Mouse (Mus musculus): ENCODE results near the gene Etfb.

The Etfb gene

DNA sequence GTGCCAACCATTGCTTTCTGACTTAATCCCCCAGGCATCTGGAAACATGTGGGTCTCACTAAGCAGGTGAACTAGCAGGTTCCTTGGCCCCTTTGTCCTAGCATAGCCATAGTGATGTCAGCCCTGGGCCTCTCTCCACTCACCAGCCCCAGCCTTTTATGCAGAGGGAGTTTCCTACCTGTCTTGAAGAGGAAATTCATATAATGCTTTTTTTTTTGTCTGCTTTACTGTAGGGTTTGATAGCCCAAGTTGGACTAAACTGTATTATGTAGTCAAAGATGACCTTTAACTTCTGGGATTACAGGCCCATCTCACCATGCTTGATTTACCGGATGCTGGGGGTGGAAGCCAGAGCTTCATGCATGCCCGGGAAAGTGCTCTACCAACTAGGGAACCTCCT is 5.9 kb downstream of the Etfb start:
- no peak for DNase-seq (ENCODE audit: low spot score)

DNA sequence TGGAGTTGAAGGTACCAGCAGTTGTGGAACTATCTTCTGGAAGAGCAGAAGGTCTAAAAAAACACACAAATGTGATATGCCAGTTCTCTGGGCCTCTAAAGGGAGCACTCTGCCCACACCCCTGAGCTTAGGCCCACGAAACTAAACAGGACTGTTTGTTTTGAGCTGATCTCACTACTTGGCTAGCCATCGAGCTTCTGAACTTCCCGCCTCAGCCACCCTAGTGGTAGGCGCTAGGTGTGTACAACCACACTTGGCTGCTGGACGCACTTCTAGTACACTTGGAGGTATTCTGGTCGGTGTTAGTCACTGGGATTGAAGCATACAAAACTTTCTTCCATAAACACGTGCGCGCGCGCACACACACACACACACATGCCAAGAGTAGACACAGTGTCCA is 7.8 kb downstream of the Etfb start:
- no peak for DNase-seq (ENCODE audit: low spot score)

DNA sequence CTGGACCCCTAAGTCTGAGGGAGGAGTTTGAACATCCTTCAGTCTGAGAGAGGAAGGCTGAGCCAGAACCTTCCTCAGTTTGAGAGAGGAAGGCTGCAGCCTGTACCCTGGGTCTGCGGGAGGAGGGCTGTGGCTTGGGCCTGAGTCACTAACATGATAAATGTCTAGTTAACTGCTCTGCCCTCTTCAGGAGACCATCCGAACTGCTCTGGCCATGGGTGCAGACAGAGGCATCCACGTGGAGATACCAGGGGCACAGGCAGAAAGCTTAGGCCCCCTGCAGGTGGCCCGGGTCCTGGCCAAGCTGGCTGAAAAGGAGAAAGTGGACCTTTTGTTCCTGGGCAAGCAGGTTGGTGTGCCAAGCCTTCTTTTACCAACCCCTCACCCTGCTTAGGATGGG is 8.7 kb downstream of the Etfb start:
- no peak for DNase-seq (ENCODE audit: low spot score)

DNA sequence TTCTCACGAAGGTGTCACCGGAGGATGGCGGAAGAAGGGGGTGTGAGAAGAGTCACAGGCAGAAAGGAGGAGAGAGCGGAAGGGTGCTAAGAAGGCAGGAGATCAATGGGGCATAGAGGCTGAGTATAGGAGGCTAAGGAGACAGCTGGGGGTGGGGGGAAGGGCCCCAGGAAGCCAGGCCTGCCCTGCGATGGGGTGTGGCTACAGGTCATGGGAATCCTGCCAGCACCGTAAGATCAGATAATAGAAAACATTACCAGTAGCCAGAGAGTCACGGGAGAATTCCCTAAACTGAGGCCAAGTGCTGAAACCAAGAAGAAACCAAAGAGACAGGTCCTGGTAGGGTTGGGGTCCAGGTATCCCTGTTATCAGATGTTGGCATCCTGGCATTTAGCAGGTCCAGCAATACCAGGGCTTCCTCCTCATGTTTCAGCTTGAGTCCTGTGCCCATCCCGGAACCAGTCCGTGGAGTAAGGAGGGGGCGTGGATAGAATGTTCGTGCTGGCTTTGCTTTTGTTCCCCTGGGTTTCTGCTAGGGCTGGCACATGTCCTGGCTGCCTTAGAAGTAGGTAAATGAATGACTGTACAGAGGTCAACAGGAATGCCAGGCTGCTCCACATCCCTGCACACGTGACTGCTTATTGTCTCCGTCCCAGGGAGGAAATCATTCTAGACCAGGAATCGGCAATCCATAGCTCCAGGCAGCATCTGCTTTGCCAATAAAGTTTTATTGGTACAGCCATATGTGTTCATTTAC is 9.9 kb downstream of the Etfb start:
- no peak for DNase-seq (ENCODE audit: low spot score)

DNA sequence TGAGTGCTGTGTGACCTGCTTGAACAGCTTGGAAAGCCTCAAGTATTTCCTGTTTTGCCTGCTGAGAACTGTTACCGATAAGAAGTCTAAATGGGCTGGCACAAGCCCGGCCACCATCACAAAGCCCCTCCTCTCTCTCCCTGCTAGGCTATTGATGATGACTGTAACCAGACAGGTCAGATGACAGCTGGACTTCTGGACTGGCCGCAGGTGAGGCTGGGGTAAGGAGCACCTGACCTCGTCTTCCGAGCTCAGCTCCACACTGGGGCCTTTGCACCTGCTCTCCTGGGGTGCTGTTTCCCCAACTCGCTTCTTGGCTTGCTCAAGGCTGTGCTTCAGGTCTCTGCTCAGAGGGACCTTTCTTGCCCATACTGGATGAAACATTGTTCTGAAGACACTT is 10.5 kb downstream of the Etfb start:
- no peak for DNase-seq (ENCODE audit: low spot score)

DNA sequence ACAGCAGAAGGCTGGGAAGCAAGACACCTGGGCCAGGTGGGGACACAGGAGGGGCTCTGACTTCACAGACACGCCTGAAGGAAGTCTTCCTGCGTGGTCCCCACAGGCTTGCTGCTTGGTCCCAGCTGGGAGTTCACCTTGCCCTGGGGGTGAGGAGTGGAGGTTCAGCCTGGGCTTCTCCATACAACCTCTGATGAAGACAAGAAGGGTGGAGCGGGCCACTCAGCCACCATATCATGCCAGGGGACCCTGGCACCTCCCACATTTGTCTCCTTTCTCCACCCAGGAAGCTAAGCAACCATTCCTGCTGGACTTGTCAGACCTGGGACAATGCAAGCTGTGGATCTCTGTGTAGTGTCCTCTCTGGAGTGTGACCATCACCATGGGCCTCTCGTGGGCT is 19.0 kb downstream of the Etfb start, which contains the start of gene Vsig10l:
TSS of gene Vsig10l (plus strand) at position 301 of the 400 bp plus-strand sequence.
- no peak for DNase-seq (ENCODE audit: low spot score)

DNA sequence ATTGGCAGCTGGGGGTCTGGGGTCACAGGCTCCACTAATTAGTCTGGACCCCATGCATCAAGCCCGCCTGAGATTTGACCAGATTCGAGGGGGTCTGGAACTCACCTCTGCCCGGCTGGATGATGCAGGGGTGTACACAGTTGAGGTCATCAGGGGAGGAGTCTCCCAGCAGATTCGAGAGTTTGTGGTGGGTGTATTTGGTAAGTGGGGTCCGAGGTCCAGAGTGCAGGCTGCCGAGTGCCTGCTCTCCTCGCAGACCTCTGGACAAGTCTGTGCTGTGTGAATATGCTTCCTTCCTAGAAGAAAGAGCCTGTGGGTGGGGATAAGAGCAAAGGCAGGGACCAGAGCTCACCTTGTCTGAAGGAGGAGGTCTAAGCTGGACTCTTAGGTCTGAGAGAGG is 20.1 kb downstream of the Etfb start:
- no peak for DNase-seq (ENCODE audit: low spot score)

DNA sequence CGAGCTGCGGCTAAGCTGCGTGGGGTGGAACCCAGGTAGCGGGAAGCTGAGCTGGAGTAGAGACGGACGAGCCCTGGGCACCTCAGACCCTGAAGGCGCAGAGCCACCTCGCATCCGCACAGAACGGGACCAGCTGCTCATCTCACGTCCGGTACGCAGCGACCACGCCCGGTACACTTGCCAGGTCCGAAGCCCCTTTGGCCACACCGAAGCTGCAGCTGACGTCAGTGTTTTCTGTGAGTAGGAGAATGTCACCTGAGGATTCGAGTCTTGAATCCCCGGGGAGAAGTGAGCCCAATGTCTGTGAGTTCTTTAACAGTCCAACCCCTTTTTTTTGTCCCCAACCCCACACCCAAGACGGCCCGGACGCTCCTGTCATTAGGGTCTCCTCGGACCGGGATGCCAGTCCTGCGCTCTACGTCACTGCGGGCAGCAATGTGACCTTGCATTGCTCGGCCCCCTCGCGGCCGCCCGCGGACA is 21.0 kb downstream of the Etfb start:
- no peak for DNase-seq (ENCODE audit: low spot score)

DNA sequence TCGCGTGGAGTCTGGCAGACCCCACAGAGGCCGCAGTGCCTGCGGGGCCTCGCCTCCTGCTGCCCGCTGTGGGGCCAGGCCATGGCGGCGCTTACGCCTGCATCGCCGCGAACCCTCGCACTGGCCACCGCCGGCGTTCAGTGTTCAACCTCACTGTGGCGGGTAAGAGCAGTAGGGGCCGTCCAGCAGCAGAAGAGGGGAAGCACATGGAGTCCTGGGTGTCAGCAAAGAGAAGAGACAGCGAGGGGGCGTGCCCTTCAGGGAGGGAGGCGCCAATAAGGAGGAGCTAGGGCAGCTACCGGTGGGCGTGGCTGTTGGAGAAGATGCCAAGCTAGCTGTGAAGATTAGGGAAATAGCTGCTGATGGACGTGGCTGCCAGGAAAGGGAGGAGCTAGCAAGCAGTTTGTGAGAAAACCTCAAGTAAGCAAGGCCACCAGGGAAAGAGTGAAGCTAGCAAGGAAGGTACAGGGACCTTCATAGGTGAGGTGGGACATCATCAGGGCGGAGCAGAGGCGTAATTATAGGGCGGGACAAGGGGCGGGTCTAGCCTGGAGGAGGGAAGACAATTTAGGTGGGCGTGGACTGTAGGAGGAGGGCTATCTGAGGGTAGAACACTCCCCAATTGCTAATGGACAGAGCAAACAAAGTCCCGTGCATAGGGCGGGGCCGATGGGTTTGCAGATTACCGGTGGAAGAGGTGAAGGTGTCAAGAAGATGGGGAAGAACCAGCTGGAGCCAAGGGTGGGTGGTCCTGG is 21.6 kb downstream of the Etfb start:
- DNase-seq (ENCODE audit: low spot score), result peak; percentile 62

DNA sequence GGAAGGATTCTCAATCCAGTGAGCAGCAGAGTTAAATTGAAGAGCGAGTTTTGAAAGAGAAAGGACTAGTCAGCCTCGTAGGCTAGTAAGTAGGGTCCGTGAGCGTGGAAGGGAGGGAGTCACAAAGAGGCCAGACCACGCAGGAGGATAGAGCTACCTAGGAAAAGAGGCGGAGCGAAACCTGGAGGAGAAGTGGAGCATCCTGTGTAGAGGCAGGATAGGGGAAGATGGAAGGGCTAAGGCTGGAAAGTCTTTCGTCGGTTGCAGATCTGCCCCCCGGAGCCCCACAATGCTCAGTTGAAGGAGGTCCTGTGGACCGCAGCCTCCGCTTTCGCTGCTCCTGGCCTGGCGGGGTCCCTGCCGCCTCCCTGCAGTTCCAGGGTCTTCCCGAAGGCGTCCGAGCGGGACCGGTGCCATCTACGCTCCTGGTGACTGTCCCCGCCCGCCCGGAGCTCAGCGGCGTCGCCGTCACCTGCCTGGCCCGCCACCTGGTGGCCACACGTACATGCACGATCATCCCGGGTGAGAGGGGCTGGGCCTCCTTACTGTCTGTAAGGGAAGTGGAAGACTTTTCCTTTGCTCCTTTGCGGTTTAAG is 22.3 kb downstream of the Etfb start:
- DNase-seq (ENCODE audit: low spot score), result peak; percentile 56

DNA sequence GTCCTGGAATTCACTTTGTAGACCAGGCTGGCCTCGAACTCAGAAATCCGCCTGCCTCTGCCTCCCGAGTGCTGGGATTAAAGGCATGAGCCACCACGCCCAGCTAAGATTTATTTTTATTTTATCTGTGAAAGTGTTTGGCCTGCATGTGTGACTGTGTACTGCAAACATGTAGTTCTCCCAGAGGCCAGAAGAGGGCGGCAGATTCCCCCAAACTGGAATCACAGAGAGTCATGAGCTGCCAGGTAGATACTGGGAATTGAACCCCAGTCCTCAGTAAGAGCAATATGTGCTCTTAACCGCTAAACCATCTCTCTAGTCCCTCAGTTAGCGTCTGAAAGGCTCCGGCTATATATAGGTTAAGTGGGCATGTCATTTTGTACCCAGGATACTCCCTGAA is 26.5 kb downstream of the Etfb start:
- DNase-seq (ENCODE audit: low spot score), result no peak

DNA sequence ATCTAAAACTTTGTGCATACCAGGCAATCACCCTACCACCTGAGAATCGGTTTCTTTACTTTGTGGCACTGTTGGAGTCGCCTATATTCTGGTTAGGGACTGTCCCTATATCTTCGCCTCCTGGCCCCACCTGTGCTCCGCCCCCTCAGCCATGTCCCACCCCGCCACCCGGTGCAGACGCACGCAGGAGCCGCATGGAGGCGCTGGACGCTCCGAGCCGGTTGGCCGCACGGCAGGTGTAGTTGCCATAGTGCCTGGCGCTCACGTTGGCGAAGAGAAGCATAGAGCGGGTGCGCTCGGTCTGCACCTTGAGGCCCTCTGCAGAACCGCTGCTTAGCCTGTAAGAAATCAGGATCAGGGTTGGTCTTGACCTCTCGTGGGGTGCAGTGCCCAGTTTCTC is 31.8 kb downstream of the Etfb start:
- DNase-seq (ENCODE audit: low spot score), result no peak

DNA sequence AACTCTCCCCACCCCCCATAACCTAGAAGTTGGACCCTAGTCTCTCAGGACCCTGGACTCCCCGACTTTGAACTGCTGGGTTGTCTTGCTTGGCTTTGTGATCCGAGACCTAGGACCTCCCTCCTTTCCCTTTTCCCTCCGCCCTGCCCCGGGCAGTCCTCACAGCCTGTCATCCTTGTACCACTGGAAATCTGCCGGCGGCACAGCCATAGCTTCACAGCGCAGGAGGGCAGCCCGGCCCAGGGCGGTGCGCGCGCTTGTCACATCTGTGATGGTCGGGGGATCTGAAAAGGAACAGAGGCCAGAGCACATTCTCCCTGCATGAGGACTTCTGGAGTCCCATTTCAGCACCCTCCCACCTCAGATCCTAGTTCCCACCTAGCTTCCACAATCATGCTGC is 32.5 kb downstream of the Etfb start:
- no peak for DNase-seq (ENCODE audit: low spot score)

DNA sequence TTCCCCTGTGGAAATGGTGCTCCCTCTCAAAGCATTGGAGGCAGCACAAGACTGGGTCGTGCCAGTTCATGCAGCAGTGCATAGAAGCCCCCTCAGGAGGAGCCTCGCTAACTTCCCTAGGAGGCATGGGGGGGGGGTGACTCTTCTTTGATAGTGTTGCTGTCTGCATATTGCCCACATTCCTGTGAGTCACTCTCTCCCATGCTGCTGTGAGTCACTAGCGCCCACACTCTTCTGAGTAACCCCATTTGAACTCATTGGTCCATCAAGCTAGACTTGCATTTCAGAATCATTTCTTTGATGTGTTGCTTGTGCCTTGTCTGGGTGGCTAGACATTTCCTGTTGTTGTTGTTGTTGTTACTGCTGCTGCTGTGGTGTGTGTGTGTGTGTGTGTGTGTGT is 37.3 kb downstream of the Etfb start:
- DNase-seq (ENCODE audit: low spot score), result no peak

DNA sequence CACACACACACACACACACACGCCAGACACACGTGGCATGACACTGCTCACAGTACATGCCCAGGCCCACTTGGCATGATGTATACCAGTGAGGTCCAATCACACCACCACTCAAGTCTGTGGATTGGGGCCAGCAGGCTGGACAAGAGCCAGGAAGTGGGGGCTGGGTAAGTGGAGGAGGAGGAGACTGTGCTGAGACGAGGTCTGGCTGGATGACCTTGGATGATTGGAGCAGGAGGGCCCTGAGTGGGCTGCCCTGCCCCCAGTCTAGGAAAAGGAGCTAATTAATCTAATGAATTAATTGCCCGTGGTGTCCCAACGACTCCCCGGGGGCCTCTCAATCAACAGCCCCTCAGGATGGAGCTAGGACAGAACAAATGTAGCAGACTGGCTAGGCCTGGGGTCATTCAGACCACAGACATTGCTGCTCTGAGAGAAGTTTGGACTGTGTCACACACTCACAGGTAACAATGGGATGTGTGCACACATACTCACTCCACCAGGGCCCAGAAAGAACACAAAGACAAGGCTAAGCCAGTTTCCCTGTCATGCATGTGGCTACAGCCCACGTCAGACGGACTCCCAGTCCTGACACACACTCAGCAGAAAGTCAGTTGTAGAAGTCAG is 38.3 kb downstream of the Etfb start:
- no peak for DNase-seq (ENCODE audit: low spot score)

DNA sequence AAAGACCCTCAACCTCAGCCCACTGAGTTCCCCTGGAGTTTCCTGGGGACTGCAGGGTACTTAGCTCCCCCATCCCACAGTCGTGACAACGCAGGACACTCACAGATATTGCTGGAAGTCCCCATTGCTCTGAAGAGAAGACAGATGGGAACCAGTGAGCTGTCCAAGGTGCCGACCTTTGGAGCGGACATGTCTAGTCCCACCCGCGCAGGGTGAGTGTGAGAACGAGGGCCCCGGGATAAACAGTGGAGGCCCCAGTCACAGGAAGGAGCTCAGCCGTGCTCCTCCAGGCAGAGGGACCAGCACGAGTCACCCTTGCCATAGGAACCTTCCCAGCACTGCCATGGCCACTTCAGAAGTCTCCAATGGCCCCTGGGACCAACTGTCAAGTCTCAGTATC is 39.4 kb downstream of the Etfb start:
- no peak for DNase-seq (ENCODE audit: low spot score)

DNA sequence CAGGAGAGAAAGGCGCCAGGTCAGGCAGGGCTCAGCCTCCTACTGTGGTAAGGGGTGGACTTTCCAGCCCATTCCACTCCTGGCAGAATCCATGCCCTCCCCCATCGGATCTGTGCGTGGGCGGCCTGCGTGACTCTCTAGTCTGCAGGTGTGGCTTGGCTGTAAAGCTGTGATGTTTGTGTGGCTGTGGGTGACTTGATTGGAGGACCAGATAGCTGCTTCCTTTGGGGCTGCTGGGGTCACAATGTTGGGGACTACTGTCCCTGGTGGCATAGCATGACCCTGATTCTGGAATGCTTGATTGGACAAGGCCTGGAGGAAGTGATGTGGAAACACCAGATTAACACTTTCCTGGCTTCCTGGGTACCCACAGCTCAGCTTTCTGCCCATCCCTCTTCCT is 44.8 kb downstream of the Etfb start:
- DNase-seq (ENCODE audit: low spot score), result no peak

DNA sequence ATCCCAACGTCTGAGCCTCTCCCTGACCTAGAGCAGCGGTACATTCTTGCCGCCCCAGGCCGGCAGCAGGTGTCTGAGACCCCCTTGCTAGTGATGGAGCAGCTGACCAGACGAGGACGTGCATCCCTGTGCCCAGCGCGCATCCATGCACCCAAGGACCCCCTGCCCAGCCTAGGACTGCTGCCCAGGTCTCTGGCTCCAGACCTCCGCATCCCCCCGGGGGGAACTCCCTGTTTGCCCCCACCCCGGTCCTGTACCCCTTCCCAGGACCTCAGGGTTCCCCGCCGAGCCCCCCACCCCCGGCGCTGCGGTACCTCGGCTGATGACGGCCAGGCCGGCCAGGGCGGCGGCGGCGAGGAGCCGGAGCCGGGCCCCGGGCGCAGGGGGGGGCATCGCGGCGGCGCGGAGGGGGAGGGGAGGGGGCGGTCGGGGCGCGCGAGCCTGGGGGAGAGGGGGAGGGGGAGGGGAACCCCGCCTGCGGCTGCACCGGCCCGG is 45.8 kb downstream of the Etfb start, which contains the start of gene Iglon5:
TSS of gene Iglon5 (minus strand) at position 445 of the 495 bp plus-strand sequence.
- no peak for DNase-seq (ENCODE audit: low spot score)

DNA sequence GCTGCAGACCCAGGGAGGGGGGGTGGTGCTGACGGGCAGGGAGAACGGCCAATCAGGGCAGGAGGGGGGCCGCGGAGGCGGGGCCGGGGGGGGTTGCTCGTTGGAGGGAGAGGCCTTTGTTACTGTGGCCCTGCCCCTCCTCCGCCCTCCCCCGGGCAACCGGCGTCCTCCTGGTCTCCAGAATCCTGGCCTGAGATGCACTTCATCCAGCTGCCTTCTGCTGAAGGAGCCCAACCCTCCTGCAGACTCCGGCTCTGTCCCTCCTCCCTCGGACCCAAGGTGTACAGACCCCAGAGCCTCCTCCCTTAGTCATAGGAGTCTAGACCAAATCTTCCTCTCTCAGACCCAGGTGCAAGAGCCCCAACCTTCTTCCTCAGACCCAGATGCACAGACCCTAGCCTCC is 46.3 kb downstream of the Etfb start:
- DNase-seq (ENCODE audit: low spot score), result no peak

DNA sequence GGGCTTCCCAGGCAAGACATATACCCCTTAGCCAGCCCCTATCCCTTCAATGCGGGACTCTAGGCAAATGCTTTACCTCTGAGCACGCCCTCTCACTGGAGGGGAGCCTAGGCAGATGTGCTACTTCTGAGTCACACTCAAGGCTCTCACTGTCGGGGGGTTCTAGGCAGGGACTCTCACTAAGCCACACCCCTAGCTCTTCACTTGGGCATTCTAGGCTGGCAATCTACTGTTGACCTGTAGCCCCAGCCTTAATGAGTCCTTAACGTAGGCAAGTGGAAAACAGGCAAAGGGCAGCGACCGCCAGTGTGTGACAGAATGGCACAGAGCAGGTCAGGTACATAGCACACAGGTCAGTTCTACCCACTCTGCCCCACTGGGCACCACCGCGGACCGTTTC is 47.0 kb downstream of the Etfb start:
- no peak for DNase-seq (ENCODE audit: low spot score)

DNA sequence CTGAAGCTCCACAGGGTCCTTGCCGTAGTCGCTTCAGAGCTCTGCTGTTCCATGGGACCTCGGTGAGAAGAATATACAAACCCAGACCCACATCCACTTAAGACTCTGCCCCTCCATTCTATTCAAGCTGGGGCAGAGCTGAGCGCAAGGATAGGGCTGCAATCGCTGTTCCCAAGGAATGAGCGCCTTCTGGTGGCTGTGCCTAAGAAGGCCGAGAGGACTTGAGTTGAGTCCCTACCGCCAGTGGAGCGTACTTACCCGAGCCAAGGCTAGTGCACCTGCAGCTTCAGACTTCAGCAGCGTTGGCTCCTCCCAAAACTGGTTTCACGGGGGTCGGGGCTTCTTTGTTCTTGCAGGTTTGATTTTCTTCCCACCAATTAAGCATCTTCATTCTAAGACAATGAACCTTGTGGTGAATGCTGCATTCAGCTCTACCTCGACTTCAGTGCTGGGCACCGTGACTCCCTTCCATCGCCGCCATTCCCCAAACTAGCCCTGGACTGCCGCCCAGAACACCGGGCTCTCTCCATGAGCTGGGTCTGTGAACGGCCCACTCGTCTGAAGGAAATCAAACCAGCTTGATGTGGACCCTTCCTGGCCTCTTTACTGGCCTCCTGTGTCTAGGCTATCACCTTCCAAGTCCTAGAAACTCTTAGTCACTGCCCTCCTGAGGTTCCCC is 51.6 kb downstream of the Etfb start:
- no peak for DNase-seq (ENCODE audit: low spot score)

All from ovary, postnatal 10 days (tissue).